Mouse (Mus musculus) stomach, embryonic 15.5 days (tissue): ENCODE results near the gene Gdpd3. TPM values are rescaled to one million over a fixed set of nuclear protein-coding genes. Genes with fewer than 3 reads are reported as not detected.
A peak's percentile ranks its signal among the peaks of the same experiment; 100 is the strongest.

Source experiments
- ATAC-seq: fragments of 200-750 bp; cut with Nextera tagmentation; 2 replicates; pipeline ENCODE4 v1.8.0; 2017; ENCODE audit warnings: low read depth, moderate number of reproducible peaks, moderate TSS enrichment; ENCODE audit not compliant: insufficient read depth, low FRiP score
- H3K27ac ChIP-seq: fragments of 300-500 bp; sonication (generic); 2 replicates; pipeline ENCODE4 v1.5.1; 2015; ENCODE audit warnings: mild to moderate bottlenecking, inconsistent platforms
- H3K27me3 ChIP-seq: fragments of 300-500 bp; sonication (generic); replicated peaks from 2 replicates; pipeline ENCODE4 v1.6.1; 2015; ENCODE audit warnings: inconsistent platforms
- H3K36me3 ChIP-seq: fragments of 300-500 bp; sonication (generic); 2 replicates; pipeline ENCODE4 v1.6.1; 2015; ENCODE audit warnings: inconsistent platforms
- H3K4me1 ChIP-seq: fragments of 300-500 bp; sonication (generic); 2 replicates; pipeline ENCODE4 v1.6.1; 2015; ENCODE audit warnings: inconsistent platforms
- H3K4me2 ChIP-seq: fragments of 300-500 bp; sonication (generic); 2 replicates; pipeline ENCODE4 v1.6.1; 2015; ENCODE audit warnings: mild to moderate bottlenecking, inconsistent platforms
- H3K4me3 ChIP-seq: fragments of 300-500 bp; sonication (generic); replicated peaks from 2 replicates; pipeline ENCODE4 v1.5.1; 2015; ENCODE audit warnings: inconsistent platforms
- H3K9ac ChIP-seq: fragments of 300-500 bp; sonication (generic); 2 replicates; pipeline ENCODE4 v1.6.1; 2015; ENCODE audit warnings: inconsistent platforms
- H3K9me3 ChIP-seq: fragments of 300-500 bp; sonication (generic); 2 replicates; pipeline ENCODE4 v1.6.1; 2016; ENCODE audit warnings: inconsistent platforms
- WGBS: fragments of 180-500 bp; shearing (Covaris S2); methylation state at CpG from one replicate; pipeline ENCODE4 v1.1.7; 2015; 5-methylcytosine and 5-hydroxymethylcytosine counted together
- polyA plus RNA-seq: library from polyadenylated mRNA; unstranded; fragments of >200 nt; fragmentation: Nextera tagmentation; extraction: Ambion mirVana; gene quantifications from 2 replicates; pipeline ENCODE4 v1.2.1, GENCODE M21; 2015

Gene Gdpd3
- polyA plus RNA-seq, 1 experiment from 2014 or later: 3.3 TPM

DNA sequence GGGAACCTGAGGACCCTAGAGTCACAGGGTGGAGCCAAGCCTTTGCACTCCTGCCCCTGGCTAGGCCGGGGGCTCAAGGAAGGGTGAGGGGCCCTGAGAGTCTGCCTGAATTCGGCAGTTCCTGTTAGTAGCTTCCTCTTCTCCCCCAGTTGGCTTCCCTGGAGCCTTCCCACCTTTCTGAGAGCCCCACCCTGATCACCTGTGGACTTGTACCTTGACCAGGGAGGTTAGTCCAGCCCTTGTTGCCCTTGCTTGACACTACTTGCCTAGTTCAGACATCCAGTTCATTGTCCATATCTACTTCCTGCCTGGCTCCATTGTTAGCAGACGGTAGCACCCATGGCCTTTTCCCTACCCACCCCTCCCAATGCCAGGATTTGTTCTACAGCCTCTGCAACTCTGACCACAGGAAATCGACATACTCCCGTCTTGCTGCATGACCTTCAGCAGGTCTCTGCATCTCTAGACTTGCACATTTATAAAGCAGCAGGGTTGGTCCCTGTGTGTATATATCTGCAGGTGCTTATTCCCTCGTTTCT, 4.5 kb upstream of the Gdpd3 start:
- Histone ChIP-seq H3K9ac (no peak overlapping the region), H3K4me2 (peak overlapping the region; percentile 88), H3K27me3 (no peaks in the 10 kb centered on the region), H3K27ac (peak overlapping the region; percentile 97), H3K4me1 (peaks cover 40% of the 10 kb centered on the region), H3K36me3 (peaks cover 38% of the 10 kb centered on the region), H3K4me3 (0 out of 2 replicates have a peak overlapping the region, but pooled peaks have one; percentile 85), H3K9me3 (no peaks in the 10 kb centered on the region)
- WGBS: 44% methylated on average over 6 of the region's 6 CpGs
- no peak for ATAC-seq

DNA sequence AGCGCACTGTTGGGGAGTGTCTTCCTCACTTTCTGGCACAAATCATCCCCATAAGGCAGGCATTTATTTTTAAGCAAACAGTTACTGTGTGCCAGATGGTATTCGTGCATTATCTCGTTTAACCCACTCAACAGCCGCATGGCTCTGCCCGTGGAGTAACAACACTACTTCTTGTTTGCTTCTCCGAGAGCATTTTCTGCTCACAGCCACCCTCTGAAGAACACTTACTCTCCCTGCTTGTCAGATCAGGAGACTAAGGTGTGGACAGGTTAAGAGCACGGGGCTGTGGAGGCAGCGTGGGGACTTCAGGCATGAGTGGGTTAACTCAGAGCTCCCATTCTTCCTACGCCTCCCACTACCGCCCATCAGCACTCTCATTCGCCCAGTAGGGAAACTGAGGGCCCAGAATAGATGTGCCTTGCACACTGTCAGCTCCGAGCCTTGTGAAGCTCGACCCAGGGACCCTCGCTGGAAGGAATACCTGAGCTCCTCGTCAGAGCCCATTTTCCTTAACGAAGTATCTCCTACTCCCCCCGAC, 3.6 kb upstream of the Gdpd3 start:
- peaks cover 40% of the 10 kb centered on the region for H3K4me1 ChIP-seq
- no peaks in the 10 kb centered on the region for H3K27me3 ChIP-seq
- no peaks in the 10 kb centered on the region for H3K9me3 ChIP-seq
- no peak for ATAC-seq
- no peak overlapping the region for H3K4me2 ChIP-seq
- H3K27ac ChIP-seq: peak overlapping the region; percentile 97; the same call in 1 of the 2 replicates
- H3K9ac ChIP-seq: no peak overlapping the region
- no peak overlapping the region for H3K4me3 ChIP-seq
- 48% methylated on average over 17 of the region's 17 CpGs for WGBS
- peaks cover 47% of the 10 kb centered on the region for H3K36me3 ChIP-seq

DNA sequence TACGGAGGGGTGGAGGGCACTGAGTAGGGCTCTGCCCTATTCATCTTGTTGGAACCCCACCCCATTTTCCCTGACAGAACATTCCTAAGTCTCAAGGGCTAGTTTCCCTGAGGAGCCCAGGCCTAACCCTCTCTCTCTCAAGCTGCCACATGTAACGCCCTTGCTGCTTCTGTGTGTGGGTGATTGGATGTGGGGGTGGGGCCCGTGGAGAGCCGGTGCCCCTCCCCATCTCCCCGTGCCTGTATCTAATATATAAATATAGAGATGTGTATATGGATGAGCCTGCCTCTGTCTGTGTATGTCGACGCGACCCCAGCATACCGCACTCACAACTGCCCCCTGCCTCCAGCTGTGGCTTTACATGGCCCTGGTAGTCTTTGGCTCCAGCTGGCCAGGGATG, 594 bp upstream of the Gdpd3 start:
- 71% methylated on average over 9 of the region's 9 CpGs for WGBS
- ATAC-seq: no peak
- no peaks in the 10 kb centered on the region for H3K27me3 ChIP-seq
- H3K9me3 ChIP-seq: no peaks in the 10 kb centered on the region
- peaks cover 36% of the 10 kb centered on the region for H3K4me1 ChIP-seq
- H3K4me3 ChIP-seq: no peak overlapping the region
- H3K27ac ChIP-seq: no peak overlapping the region
- H3K4me2 ChIP-seq: no peak overlapping the region
- H3K9ac ChIP-seq: no peak overlapping the region
- peaks cover 70% of the 10 kb centered on the region for H3K36me3 ChIP-seq

DNA sequence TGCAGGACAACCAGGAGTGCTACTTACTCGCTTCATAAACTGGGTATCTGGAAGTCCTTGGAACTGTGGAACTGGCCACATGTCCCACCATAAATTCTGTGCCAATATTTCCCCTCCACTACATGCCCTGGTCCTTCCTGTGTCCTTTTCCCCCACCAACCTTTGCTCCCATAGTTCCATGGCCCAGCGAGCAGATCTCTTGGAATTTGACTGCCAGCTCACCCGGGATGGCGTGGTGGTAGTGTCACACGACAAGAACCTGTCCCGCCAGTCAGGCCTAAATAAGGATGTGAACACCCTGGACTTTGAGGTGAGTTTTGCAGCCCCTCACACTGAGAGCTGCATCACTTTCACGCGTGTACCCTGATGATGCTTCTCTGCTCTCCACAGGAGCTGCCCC, 867 bp downstream of the Gdpd3 start:
- Histone ChIP-seq H3K27ac (no peak overlapping the region), H3K9ac (no peak overlapping the region), H3K4me3 (no peak overlapping the region), H3K27me3 (no peaks in the 10 kb centered on the region), H3K4me2 (no peak overlapping the region), H3K9me3 (no peaks in the 10 kb centered on the region), H3K36me3 (peaks cover 66% of the 10 kb centered on the region), H3K4me1 (peaks cover 22% of the 10 kb centered on the region)
- ATAC-seq: no peak
- 86% methylated on average over 8 of the region's 8 CpGs for WGBS

DNA sequence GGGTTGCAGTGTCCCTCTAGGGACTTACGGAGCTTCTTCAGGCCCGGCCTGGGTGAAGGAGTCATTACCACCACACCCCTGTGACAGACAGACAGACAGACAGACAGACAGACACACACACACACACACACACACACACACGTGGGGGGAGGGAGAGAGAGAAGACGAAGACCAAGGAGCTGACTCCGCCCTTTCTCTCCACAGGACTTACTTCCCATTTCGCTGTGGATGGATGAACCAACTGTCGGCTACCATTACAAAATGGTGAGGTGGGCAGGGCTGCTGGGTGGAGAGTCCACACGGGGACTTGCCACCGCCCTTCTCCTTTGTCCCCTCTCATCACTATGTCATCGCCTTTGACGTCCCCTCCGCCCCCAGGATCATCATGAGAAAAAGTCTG, 4.7 kb downstream of the Gdpd3 start:
- Histone ChIP-seq H3K4me1 (peaks cover 6% of the 10 kb centered on the region), H3K27me3 (no peaks in the 10 kb centered on the region), H3K4me2 (no peak overlapping the region), H3K27ac (no peak overlapping the region), H3K4me3 (no peak overlapping the region), H3K9ac (no peak overlapping the region), H3K36me3 (peaks cover 45% of the 10 kb centered on the region), H3K9me3 (no peaks in the 10 kb centered on the region)
- 73% methylated on average over 12 of the region's 12 CpGs for WGBS
- ATAC-seq: no peak

DNA sequence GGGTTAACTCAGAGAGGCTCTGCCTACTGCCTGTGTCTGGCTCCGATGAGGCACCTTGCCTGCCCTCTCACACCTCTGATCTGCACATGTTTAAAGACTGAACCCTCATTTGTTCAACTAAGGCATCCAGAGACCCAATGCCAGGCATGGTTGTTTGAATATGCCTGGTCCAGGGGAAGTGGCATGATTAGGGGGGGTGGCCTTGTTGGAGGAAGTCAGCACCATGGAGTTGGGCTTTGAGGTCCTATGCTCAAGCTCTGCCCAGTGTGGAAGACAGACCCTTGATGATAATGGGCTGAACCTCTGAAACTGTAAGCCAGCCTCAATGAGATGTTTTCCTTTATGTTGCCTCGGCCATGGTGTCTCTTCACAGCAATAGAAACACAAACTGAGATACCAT, 7.2 kb downstream of the Gdpd3 start:
- Histone ChIP-seq H3K9me3 (no peaks in the 10 kb centered on the region), H3K27ac (no peak overlapping the region), H3K4me1 (peaks cover 23% of the 10 kb centered on the region), H3K9ac (no peak overlapping the region), H3K4me3 (no peak overlapping the region), H3K27me3 (no peaks in the 10 kb centered on the region), H3K36me3 (peaks cover 23% of the 10 kb centered on the region; the same call in 1 of the 2 replicates), H3K4me2 (no peak overlapping the region)
- WGBS: 77% methylated on average over 2 of the region's 2 CpGs
- ATAC-seq: no peak

DNA sequence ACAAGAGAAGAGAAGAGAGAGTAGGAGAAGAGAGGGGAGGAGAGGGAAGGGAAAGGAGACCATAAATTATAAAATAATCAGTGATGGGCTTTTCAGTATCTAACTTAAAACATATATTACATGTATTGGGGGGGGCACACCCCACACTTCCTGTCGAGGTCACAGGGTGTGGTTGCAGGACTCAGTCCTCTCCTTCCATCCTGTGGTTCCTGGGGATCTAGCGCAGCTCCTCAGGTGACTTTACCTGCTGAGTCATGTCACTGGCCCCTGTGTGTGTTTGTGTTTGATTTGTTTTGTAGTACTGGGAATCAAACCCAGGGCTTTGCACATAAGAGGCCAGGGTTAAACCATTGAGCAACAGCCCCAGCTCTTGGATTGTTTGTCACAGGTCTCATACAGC, 8.3 kb downstream of the Gdpd3 start:
- ATAC-seq: no peak
- Histone ChIP-seq H3K4me1 (peaks cover 26% of the 10 kb centered on the region), H3K27me3 (no peaks in the 10 kb centered on the region), H3K4me2 (no peak overlapping the region), H3K36me3 (peaks cover 16% of the 10 kb centered on the region; the same call in 1 of the 2 replicates), H3K4me3 (no peak overlapping the region), H3K27ac (no peak overlapping the region), H3K9me3 (no peaks in the 10 kb centered on the region), H3K9ac (no peak overlapping the region)
- WGBS: 67% methylated on average over 2 of the region's 2 CpGs

DNA sequence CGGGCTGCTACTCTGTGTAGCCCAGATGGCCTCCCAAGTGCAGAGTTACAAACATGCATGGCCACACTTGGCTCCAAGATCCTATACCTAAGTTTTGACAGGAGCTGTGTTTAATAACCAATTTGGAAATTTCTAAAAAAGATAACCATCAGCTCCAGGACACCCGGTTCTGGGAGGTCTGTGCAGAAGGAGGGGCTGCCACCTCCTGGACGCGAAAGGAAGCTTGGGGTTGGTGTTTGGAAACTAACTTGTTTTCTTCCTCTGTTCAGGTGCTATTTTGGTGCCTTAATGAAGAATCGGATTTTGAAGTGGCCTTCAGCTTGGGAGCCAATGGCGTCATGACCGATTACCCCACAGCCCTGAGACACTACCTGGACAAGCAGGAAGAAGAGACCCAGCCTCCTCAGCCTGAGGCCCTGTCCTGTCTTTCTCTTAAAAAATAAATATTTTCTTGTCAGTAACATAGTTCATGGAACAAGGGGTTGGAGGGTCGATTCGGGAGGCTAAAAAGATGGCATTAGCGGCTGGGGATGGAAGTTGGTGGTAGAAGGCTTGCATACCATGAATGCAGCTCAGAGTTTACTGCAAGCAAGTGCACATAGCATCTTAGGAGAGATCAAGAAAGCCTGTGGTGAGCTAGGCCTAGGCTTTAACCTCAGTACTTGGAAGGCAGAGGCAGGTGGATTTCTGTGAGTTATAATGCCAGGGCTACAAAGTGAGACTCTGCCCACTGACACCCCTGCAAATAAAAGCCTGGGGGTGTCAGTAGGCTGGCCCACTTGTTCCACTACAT, 9.2 kb downstream of the Gdpd3 start:
- no peak for ATAC-seq

DNA sequence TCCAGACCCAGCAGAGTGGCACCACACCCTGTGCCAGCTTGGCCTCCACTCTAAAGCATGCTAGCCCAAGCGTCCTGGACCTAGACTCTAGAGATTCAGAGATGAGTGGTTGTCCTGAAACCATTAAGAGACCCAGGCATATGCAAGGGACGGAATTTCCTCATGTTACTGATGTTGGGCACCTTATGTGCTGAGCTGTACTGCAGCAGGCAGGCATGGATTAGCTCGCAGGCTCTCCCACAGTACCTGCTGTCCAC, 9.8 kb downstream of the Gdpd3 start:
- WGBS: 53% methylated on average over 3 of the region's 3 CpGs
- Histone ChIP-seq H3K9ac (no peak overlapping the region), H3K4me2 (peak overlapping the region; percentile 90), H3K4me3 (peak overlapping the region; percentile 63), H3K27me3 (no peaks in the 10 kb centered on the region), H3K4me1 (peaks cover 38% of the 10 kb centered on the region), H3K36me3 (0 out of 2 replicates have a peak, but pooled peaks cover 2% of the 10 kb centered on the region), H3K9me3 (no peaks in the 10 kb centered on the region), H3K27ac (peak overlapping the region; percentile 86)
- no peak for ATAC-seq

More for the DNA sequence above, 9.2 kb downstream of the Gdpd3 start:
- no peak overlapping the region for H3K4me3 ChIP-seq
- peak overlapping the region; percentile 86 for H3K27ac ChIP-seq
- 73% methylated on average over 10 of the region's 10 CpGs for WGBS
- H3K27me3 ChIP-seq: no peaks in the 10 kb centered on the region
- H3K9ac ChIP-seq: no peak overlapping the region
- peaks cover 7% of the 10 kb centered on the region; the same call in 1 of the 2 replicates for H3K36me3 ChIP-seq
- H3K4me1 ChIP-seq: peaks cover 33% of the 10 kb centered on the region
- no peaks in the 10 kb centered on the region for H3K9me3 ChIP-seq
- H3K4me2 ChIP-seq: no peak overlapping the region

DNA sequence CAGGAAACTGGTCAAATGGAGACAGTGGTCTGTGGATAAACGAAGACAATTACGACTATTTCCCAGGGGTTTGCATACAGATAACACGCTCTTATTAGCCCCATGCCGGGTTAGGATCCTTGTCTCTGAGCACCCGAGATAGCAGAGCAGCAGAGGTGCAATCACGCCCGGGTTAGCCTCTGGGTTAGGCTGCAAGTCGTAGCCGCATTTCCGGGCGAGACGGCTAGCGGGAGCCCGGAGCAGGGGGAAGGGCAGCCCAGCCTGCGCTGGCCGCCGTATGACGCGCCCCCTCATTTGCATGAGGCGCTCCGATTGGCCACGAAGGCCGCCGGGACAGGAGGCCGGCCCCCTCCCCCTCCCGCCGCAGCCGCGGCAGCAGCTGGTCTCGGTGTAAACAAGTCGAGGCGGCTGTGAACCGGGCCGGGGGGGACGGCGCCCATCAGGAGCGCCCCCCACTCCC, 10.5 kb downstream of the Gdpd3 start, which contains the start of gene Ypel3:
Ypel3 (plus strand) TSS at position 358 of the 460 bp plus-strand sequence.
- Histone ChIP-seq H3K9ac (peak within 1 kb of the TSS; percentile 75), H3K36me3 (0 out of 2 replicates have a peak, but pooled peaks cover 2% of the 10 kb centered on the region), H3K27ac (peak within 1 kb of the TSS; percentile 86), H3K9me3 (no peaks in the 10 kb centered on the region), H3K4me2 (peak within 1 kb of the TSS; percentile 90), H3K27me3 (no peaks in the 10 kb centered on the region), H3K4me1 (peaks cover 45% of the 10 kb centered on the region), H3K4me3 (peak within 1 kb of the TSS; percentile 63)
- peak; percentile 92 for ATAC-seq
- under 1% methylated on average over 36 of the region's 37 CpGs for WGBS

DNA sequence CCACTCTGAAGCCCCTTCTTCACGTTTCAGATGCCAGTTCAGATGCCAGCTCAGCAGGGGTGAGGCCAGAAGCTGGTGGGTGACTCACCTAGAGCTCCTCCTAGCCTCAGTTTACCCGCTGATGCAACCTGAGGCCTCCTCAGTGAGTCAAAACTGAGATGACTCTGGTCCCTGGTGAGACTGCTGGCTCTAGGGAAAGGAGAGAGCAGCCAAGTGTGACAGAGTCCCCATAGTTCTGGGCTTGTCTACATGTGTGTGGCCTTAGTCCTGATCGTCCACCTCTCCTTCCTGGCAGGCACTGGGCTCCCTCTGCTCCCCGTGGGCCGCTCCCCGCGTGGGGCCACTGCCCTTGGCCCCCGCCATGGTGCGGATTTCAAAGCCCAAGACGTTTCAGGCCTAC, 11.3 kb downstream of the Gdpd3 start:
- Histone ChIP-seq H3K4me1 (peaks cover 47% of the 10 kb centered on the region), H3K27me3 (no peaks in the 10 kb centered on the region), H3K9ac (peak overlapping the region; percentile 75; the same call in 1 of the 2 replicates), H3K9me3 (no peaks in the 10 kb centered on the region), H3K27ac (peak overlapping the region; percentile 76; the same call in 1 of the 2 replicates), H3K4me3 (peak overlapping the region; percentile 63), H3K36me3 (0 out of 2 replicates have a peak, but pooled peaks cover 2% of the 10 kb centered on the region), H3K4me2 (peak overlapping the region; percentile 90)
- 51% methylated on average over 10 of the region's 10 CpGs for WGBS
- no peak for ATAC-seq

DNA sequence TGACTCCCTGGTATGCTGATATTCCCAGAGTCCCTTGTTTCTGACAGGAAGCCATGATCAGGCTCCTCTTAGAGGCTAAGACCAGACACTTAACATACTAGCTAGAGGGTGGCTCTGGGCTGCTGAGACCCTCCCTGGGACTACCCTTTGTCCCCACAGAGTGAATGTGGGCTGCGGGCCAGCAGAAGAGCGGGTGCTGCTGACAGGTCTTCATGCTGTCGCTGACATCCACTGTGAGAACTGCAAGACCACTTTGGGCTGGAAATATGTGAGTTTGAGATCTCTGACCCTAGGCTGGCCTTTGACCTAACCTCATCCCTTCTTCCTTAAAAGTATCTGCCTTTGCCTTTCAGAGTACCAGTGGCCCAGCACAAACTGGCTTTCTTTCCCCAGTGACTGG, 12.0 kb downstream of the Gdpd3 start:
- Histone ChIP-seq H3K36me3 (0 out of 2 replicates have a peak, but pooled peaks cover 4% of the 10 kb centered on the region), H3K4me3 (peak overlapping the region; percentile 63; the same call in 1 of the 2 replicates), H3K9ac (no peak overlapping the region), H3K4me2 (peak overlapping the region; percentile 90), H3K9me3 (no peaks in the 10 kb centered on the region), H3K4me1 (peaks cover 47% of the 10 kb centered on the region), H3K27me3 (no peaks in the 10 kb centered on the region), H3K27ac (no peak overlapping the region)
- WGBS: 79% methylated on average over 3 of the region's 3 CpGs
- no peak for ATAC-seq
